Mouse (Mus musculus) neural tube, embryonic 11.5 days (tissue): ENCODE results near the gene Clec2e. TPM values are rescaled to one million over a fixed set of nuclear protein-coding genes. Genes with fewer than 3 reads are reported as not detected.
"Not testable (repeated sequence)": the region's sequence is repeated elsewhere in the genome, so short reads cannot be mapped to it uniquely, and the experiment has no call there.

ENCODE experiments used
- ATAC-seq: fragments of 200-750 bp; cut with Nextera tagmentation; 2 replicates; pipeline ENCODE4 v1.8.0; 2017; ENCODE audit warnings: moderate number of reproducible peaks, mild to moderate bottlenecking, moderate TSS enrichment, moderate library complexity; ENCODE audit not compliant: insufficient read depth, low FRiP score, low TSS enrichment
- DNase-seq: peaks from one replicate; pipeline ENCODE4 v3.0.0-alpha.2; 2015; ENCODE audit warnings: low spot score
- H3K27ac ChIP-seq: fragments of 300-500 bp; sonication (generic); 2 replicates; pipeline ENCODE4 v1.5.1; 2014; ENCODE audit warnings: low read depth, mild to moderate bottlenecking, low read length
- H3K27me3 ChIP-seq: fragments of 300-500 bp; sonication (generic); 2 replicates; pipeline ENCODE4 v1.6.1; 2014; ENCODE audit warnings: mild to moderate bottlenecking, low read length, mixed read lengths; ENCODE audit not compliant: control insufficient read depth, insufficient read depth
- H3K36me3 ChIP-seq: fragments of 300-500 bp; sonication (generic); 2 replicates; pipeline ENCODE4 v1.6.1; 2014; ENCODE audit warnings: mild to moderate bottlenecking, low read length, moderate library complexity, mixed read lengths; ENCODE audit not compliant: control insufficient read depth, insufficient read depth
- H3K4me1 ChIP-seq: fragments of 300-500 bp; sonication (generic); 2 replicates; pipeline ENCODE4 v1.6.1; 2014; ENCODE audit warnings: low read length, mixed read lengths; ENCODE audit not compliant: control insufficient read depth, insufficient read depth
- H3K4me2 ChIP-seq: fragments of 300-500 bp; sonication (generic); 2 replicates; pipeline ENCODE4 v1.6.1; 2014; ENCODE audit warnings: low read depth, mild to moderate bottlenecking, moderate library complexity
- H3K4me3 ChIP-seq: fragments of 300-500 bp; sonication (generic); 2 replicates; pipeline ENCODE4 v1.5.1; 2014; ENCODE audit warnings: low read depth, low read length
- H3K9ac ChIP-seq: fragments of 300-500 bp; sonication (generic); 2 replicates; pipeline ENCODE4 v1.6.1; 2014; ENCODE audit warnings: mild to moderate bottlenecking, low read length
- H3K9me3 ChIP-seq: fragments of 300-500 bp; sonication (generic); 2 replicates; pipeline ENCODE4 v1.6.1; 2016; ENCODE audit warnings: low read length; ENCODE audit not compliant: control insufficient read depth
- WGBS: fragments of 180-500 bp; shearing (Covaris S2); extraction: QIAGEN DNeasy Blood & Tissue Kit; methylation state at CpG from one replicate; pipeline ENCODE4 v1.1.7; 2014; 5-methylcytosine and 5-hydroxymethylcytosine counted together
- polyA plus RNA-seq: library from polyadenylated mRNA; unstranded; fragments of >200 nt; fragmentation: Nextera tagmentation; extraction: Ambion mirVana; gene quantifications from 2 replicates; pipeline ENCODE4 v1.2.1, GENCODE M21; 2014

The Clec2e gene
- not detected in 2 replicates for polyA plus RNA-seq

- not testable (repeated sequence) for H3K27me3 ChIP-seq, H3K9ac ChIP-seq, DNase-seq, H3K27ac ChIP-seq, ATAC-seq, H3K9me3 ChIP-seq, H3K36me3 ChIP-seq, H3K4me1 ChIP-seq, H3K4me3 ChIP-seq, H3K4me2 ChIP-seq
- 83% methylated on average over 1 of the region's 1 CpGs for WGBS
Observed at GRCm38 (mm10) chr6:129100794-129101193, at the start of gene Clec2e. Gene Clec2e (minus strand): TSS chr6:129100913.

- Histone ChIP-seq H3K4me1 (no peaks in the 10 kb centered on the region), H3K27ac (no peak overlapping the region), H3K4me3 (no peak overlapping the region), H3K36me3 (no peaks in the 10 kb centered on the region), H3K27me3 (no peaks in the 10 kb centered on the region), H3K9ac (no peak overlapping the region), H3K4me2 (no peak overlapping the region), H3K9me3 (no peaks in the 10 kb centered on the region)
- ATAC-seq (no peak), DNase-seq (no peak)
- WGBS = 95% methylated on average over 2 of the region's 2 CpGs
Observed at GRCm38 (mm10) chr6:129146812-129147211, 46.1 kb upstream of the Clec2e start.

GRCm38 (mm10) chr6:129132604-129133341, 32.1 kb upstream of the Clec2e start:
- H3K27me3 ChIP-seq = no peaks in the 10 kb centered on the region
- H3K9ac ChIP-seq = no peak overlapping the region
- H3K27ac ChIP-seq = no peak overlapping the region
- no peak overlapping the region for H3K4me3 ChIP-seq
- DNase-seq (no peak), ATAC-seq (no peak)
- no peaks in the 10 kb centered on the region for H3K36me3 ChIP-seq
- H3K9me3 ChIP-seq = no peaks in the 10 kb centered on the region
- WGBS = 84% methylated on average over 4 of the region's 4 CpGs
- no peak overlapping the region for H3K4me2 ChIP-seq
- H3K4me1 ChIP-seq = no peaks in the 10 kb centered on the region

GRCm38 (mm10) chr6:129126861-129127260, 26.1 kb upstream of the Clec2e start:
- H3K9ac ChIP-seq = no peak overlapping the region
- no peak overlapping the region for H3K4me3 ChIP-seq
- H3K4me1 ChIP-seq = no peaks in the 10 kb centered on the region
- no peak overlapping the region for H3K4me2 ChIP-seq
- H3K27ac ChIP-seq = no peak overlapping the region
- no peaks in the 10 kb centered on the region for H3K36me3 ChIP-seq
- DNase-seq (no peak), ATAC-seq (no peak)
- no peaks in the 10 kb centered on the region for H3K27me3 ChIP-seq
- no peaks in the 10 kb centered on the region for H3K9me3 ChIP-seq

GRCm38 (mm10) chr6:129124531-129124930, 23.8 kb upstream of the Clec2e start:
- not testable (repeated sequence) for H3K27me3 ChIP-seq, H3K9me3 ChIP-seq, DNase-seq, H3K4me1 ChIP-seq, H3K27ac ChIP-seq, H3K4me3 ChIP-seq, H3K4me2 ChIP-seq, H3K36me3 ChIP-seq, H3K9ac ChIP-seq, ATAC-seq

GRCm38 (mm10) chr6:129116223-129116622, 15.5 kb upstream of the Clec2e start:
- Histone ChIP-seq H3K4me2 (no peak overlapping the region), H3K9ac (no peak overlapping the region), H3K27me3 (no peaks in the 10 kb centered on the region), H3K4me1 (no peaks in the 10 kb centered on the region), H3K27ac (no peak overlapping the region), H3K4me3 (no peak overlapping the region), H3K9me3 (no peaks in the 10 kb centered on the region), H3K36me3 (no peaks in the 10 kb centered on the region)
- 98% methylated on average over 3 of the region's 3 CpGs for WGBS
- DNase-seq = no peak
- no peak for ATAC-seq

GRCm38 (mm10) chr6:129114237-129114636, 13.5 kb upstream of the Clec2e start:
- H3K9ac ChIP-seq, H3K27me3 ChIP-seq, H3K4me2 ChIP-seq, DNase-seq, H3K36me3 ChIP-seq, ATAC-seq, H3K4me1 ChIP-seq, H3K4me3 ChIP-seq, H3K27ac ChIP-seq, H3K9me3 ChIP-seq: not testable (repeated sequence)
- WGBS = 81% methylated on average over 3 of the region's 3 CpGs

GRCm38 (mm10) chr6:129113769-129114168, 13.1 kb upstream of the Clec2e start:
- no peaks in the 10 kb centered on the region for H3K4me1 ChIP-seq
- DNase-seq (no peak), ATAC-seq (no peak)
- WGBS = 61% methylated on average over 1 of the region's 1 CpGs
- H3K27me3 ChIP-seq = no peaks in the 10 kb centered on the region
- H3K36me3 ChIP-seq = no peaks in the 10 kb centered on the region
- H3K9me3 ChIP-seq = no peaks in the 10 kb centered on the region
- no peak overlapping the region for H3K4me3 ChIP-seq
- no peak overlapping the region for H3K27ac ChIP-seq
- no peak overlapping the region for H3K4me2 ChIP-seq
- no peak overlapping the region for H3K9ac ChIP-seq

- H3K9me3 ChIP-seq = no peaks in the 10 kb centered on the region
- H3K4me1 ChIP-seq = no peaks in the 10 kb centered on the region
- WGBS = 82% methylated on average over 1 of the region's 1 CpGs
- no peak overlapping the region for H3K4me2 ChIP-seq
- DNase-seq = no peak
- H3K9ac ChIP-seq = no peak overlapping the region
- H3K36me3 ChIP-seq = no peaks in the 10 kb centered on the region
- H3K4me3 ChIP-seq = no peak overlapping the region
- H3K27me3 ChIP-seq = no peaks in the 10 kb centered on the region
- ATAC-seq = no peak
- no peak overlapping the region for H3K27ac ChIP-seq
Observed at GRCm38 (mm10) chr6:129113030-129113673, 12.4 kb upstream of the Clec2e start.
